ENCODE assay signal across 34 mouse cellular contexts in genomic region chr1:80459923-80460322, GRCm38 (mm10). TPM values are rescaled to one million over a fixed set of nuclear protein-coding genes. Genes with fewer than 3 reads are reported as not detected.
"Had no signal": no experiment of that assay in that cellular context is flagged by ENCODE, and none has a peak within 500 bp of the region (broad histone marks: within the 10 kb centered on the region; RNA-seq: fewer than 3 reads in every experiment).

No protein-coding gene starts in this region.

- H3K4me1 ChIP-seq: heart, embryonic 10.5 days; heart, embryonic 12.5 days; hindbrain, embryonic 13.5 days; hindbrain, embryonic 15.5 days; kidney, embryonic 15.5 days; limb, embryonic 13.5 days; limb, embryonic 15.5 days; liver, embryonic 12.5 days had no signal

- H3K9me3 ChIP-seq: heart, embryonic 10.5 days; heart, embryonic 12.5 days; hindbrain, embryonic 13.5 days; hindbrain, embryonic 15.5 days; kidney, embryonic 15.5 days; limb, embryonic 13.5 days; limb, embryonic 15.5 days; liver, embryonic 12.5 days had no signal

- H3K36me3 ChIP-seq: heart, embryonic 10.5 days; heart, embryonic 12.5 days; hindbrain, embryonic 13.5 days; hindbrain, embryonic 15.5 days; kidney, embryonic 15.5 days; limb, embryonic 13.5 days; limb, embryonic 15.5 days; liver, embryonic 12.5 days had no signal

- H3K27ac ChIP-seq: gastrocnemius, adult 2 months; heart, embryonic 10.5 days; hindbrain, embryonic 13.5 days; hindbrain, embryonic 15.5 days; hindbrain, postnatal 0 days; kidney, embryonic 15.5 days; kidney, postnatal 0 days; limb, embryonic 13.5 days; limb, embryonic 15.5 days; liver, embryonic 12.5 days; liver, embryonic 14.5 days had no signal

- ATAC-seq: hindbrain, postnatal 0 days; intestine, embryonic 16.5 days; liver, embryonic 12.5 days had no signal

- H3K4me3 ChIP-seq: gastrocnemius, adult 2 months; heart, embryonic 10.5 days; heart, embryonic 12.5 days; hindbrain, embryonic 13.5 days; hindbrain, embryonic 15.5 days; kidney, embryonic 15.5 days; limb, embryonic 13.5 days; limb, embryonic 15.5 days; liver, embryonic 12.5 days had no signal

- H3K27me3 ChIP-seq: heart, embryonic 12.5 days; hindbrain, embryonic 13.5 days; hindbrain, embryonic 15.5 days; kidney, embryonic 15.5 days; limb, embryonic 13.5 days; limb, embryonic 15.5 days; liver, embryonic 12.5 days had no signal

- DNase-seq: gastrocnemius, adult 2 months; gastrocnemius, postnatal 10 days; gastrocnemius, postnatal 25 days; heart, adult 18-20 months; heart, postnatal 10 days; heart, postnatal 4 days; kidney, adult 11 months; kidney, adult 2 months; kidney, adult 9 months; kidney, postnatal 14 days; kidney, postnatal 36 days; layer of hippocampus, adult 9-11 months; layer of hippocampus, postnatal 36 days; left cerebral cortex, postnatal 4 days had no signal

- H3K9ac ChIP-seq: heart, embryonic 12.5 days; hindbrain, embryonic 13.5 days; hindbrain, embryonic 15.5 days; kidney, embryonic 15.5 days; limb, embryonic 13.5 days; limb, embryonic 15.5 days; liver, embryonic 12.5 days; liver, embryonic 14.5 days had no signal

- H3K4me2 ChIP-seq: heart, embryonic 12.5 days; hindbrain, embryonic 13.5 days; hindbrain, embryonic 15.5 days; kidney, embryonic 15.5 days; limb, embryonic 13.5 days; limb, embryonic 15.5 days; liver, embryonic 12.5 days had no signal

RNA-seq across cellular contexts. Expression of gene Gm45261, which starts 1.3 kb away (rescaled TPM):
- polyA plus RNA-seq: heart, embryonic 10.5 days; heart, embryonic 12.5 days; heart, embryonic 14.5 days; heart, embryonic 16.5 days; hindbrain, embryonic 11.5 days; hindbrain, embryonic 13.5 days; hindbrain, embryonic 15.5 days; hindbrain, postnatal 0 days; intestine, embryonic 14.5 days; intestine, embryonic 16.5 days; kidney, adult 2 months; kidney, embryonic 15.5 days; kidney, postnatal 0 days; large intestine, adult 2 months; limb, embryonic 11.5 days; limb, embryonic 13.5 days; limb, embryonic 15.5 days; liver, adult 2 months; liver, embryonic 12.5 days; liver, embryonic 14.5 days; liver, embryonic 16.5 days had no signal
